ENCODE assay signal across 23 mouse cellular contexts in genomic region chr12:91008170-91008569, GRCm38 (mm10).
"Had no signal": no experiment of that assay in that cellular context is flagged by ENCODE, and none has a peak within 500 bp of the region (broad histone marks: within the 10 kb centered on the region; RNA-seq: fewer than 3 reads in every experiment).

No protein-coding gene starts in this region.

- H3K27ac ChIP-seq: gastrocnemius, adult 2 months; heart, adult 2 months; hindbrain, embryonic 14.5 days; intestine, embryonic 15.5 days; layer of hippocampus, adult 2 months; left cerebral cortex, adult 2 months; limb, embryonic 10.5 days; limb, embryonic 12.5 days; liver, embryonic 13.5 days had no signal

- H3K4me1 ChIP-seq: limb, embryonic 10.5 days; limb, embryonic 12.5 days; liver, embryonic 13.5 days had no signal

- H3K9ac ChIP-seq: hindbrain, embryonic 14.5 days; intestine, embryonic 15.5 days; limb, embryonic 12.5 days; liver, embryonic 13.5 days had no signal

- H3K36me3 ChIP-seq: intestine, embryonic 15.5 days; limb, embryonic 10.5 days; limb, embryonic 12.5 days; liver, embryonic 13.5 days had no signal

- H3K27me3 ChIP-seq: intestine, embryonic 15.5 days; limb, embryonic 12.5 days; liver, embryonic 13.5 days had no signal

- H3K4me3 ChIP-seq: gastrocnemius, adult 2 months; heart, adult 2 months; intestine, embryonic 15.5 days; layer of hippocampus, adult 2 months; left cerebral cortex, adult 2 months; limb, embryonic 10.5 days; limb, embryonic 12.5 days; liver, embryonic 13.5 days had no signal

- H3K4me2 ChIP-seq: heart, embryonic 11.5 days; hindbrain, embryonic 14.5 days; intestine, embryonic 15.5 days; limb, embryonic 12.5 days; liver, embryonic 11.5 days; liver, embryonic 13.5 days had no signal

- H3K9me3 ChIP-seq: intestine, embryonic 15.5 days; limb, embryonic 10.5 days; limb, embryonic 12.5 days; liver, embryonic 13.5 days had no signal

- DNase-seq: gastrocnemius, adult 2 months; gastrocnemius, postnatal 10 days; gastrocnemius, postnatal 25 days; heart, adult 2 months; heart, postnatal 10 days; heart, postnatal 4 days; kidney, adult 18-20 months; kidney, adult 8-10 months; kidney, postnatal 25 days; kidney, postnatal 4 days; liver; liver, embryonic 13.5 days had no signal

- ATAC-seq: hindbrain, embryonic 16.5 days; inflammation-experienced regulatory T-cells, adult 6 months; intestine, embryonic 15.5 days; intestine, postnatal 0 days had no signal
